Mouse (Mus musculus) ES-E14 (cell line): Measurements from ENCODE around the gene Olfr747. TPM values are rescaled to one million over a fixed set of nuclear protein-coding genes. Genes with fewer than 3 reads are reported as not detected.

ENCODE experiments used
- DNase-seq: peaks from one replicate; pipeline ENCODE4 v3.0.0-alpha.2; 2013; ENCODE audit warnings: low read depth, low spot score
- H3K27ac ChIP-seq: 2 replicates; pipeline ENCODE4 v1.5.1; 2012; ENCODE audit warnings: low read depth, mild to moderate bottlenecking, low read length, moderate library complexity, mixed read lengths; ENCODE audit not compliant: poor library complexity, insufficient read depth, severe bottlenecking
- H3K36me3 ChIP-seq: 2 replicates; pipeline ENCODE4 v1.6.1; 2012; ENCODE audit warnings: mild to moderate bottlenecking, low read length, moderate library complexity, mixed read lengths; ENCODE audit not compliant: control insufficient read depth, poor library complexity, insufficient read depth, severe bottlenecking
- H3K4me1 ChIP-seq, 2 experiments: fragments of 150-350 bp in 1 of 2; sonication (generic) in 1 of 2; 2 replicates each; pipeline ENCODE4 v1.6.1; 2012; ENCODE audit warnings: low read length in 2 of 2, mild to moderate bottlenecking in 1 of 2, mixed read lengths in 1 of 2; ENCODE audit not compliant: control insufficient read depth in 2 of 2, insufficient read depth in 2 of 2, poor library complexity in 1 of 2
- H3K4me3 ChIP-seq, 2 experiments: fragments of 150-350 bp in 1 of 2; sonication (generic) in 1 of 2; 2 replicates each; pipeline ENCODE4 v1.5.1; 2012; ENCODE audit warnings: low read length in 2 of 2, low read depth in 1 of 2, mild to moderate bottlenecking in 1 of 2, mixed read lengths in 1 of 2; ENCODE audit not compliant: insufficient read depth in 1 of 2, poor library complexity in 1 of 2, severe bottlenecking in 1 of 2
- H3K9ac ChIP-seq: 2 replicates; pipeline ENCODE4 v1.6.1; 2012; ENCODE audit warnings: low read depth, mild to moderate bottlenecking, low read length, mixed read lengths; ENCODE audit not compliant: poor library complexity, insufficient read depth, severe bottlenecking
- H3K9me3 ChIP-seq: fragments of 150-350 bp; sonication (generic); 2 replicates; pipeline ENCODE4 v1.6.1; 2012; ENCODE audit warnings: low read depth, mild to moderate bottlenecking, low read length; ENCODE audit not compliant: control insufficient read depth, insufficient read depth
- CHD2 ChIP-seq: IDR thresholded peaks from 2 replicates; pipeline ENCODE4 v1.6.1; 2014; ENCODE audit warnings: mild to moderate bottlenecking, low read depth, low read length, inconsistent platforms
- HCFC1 ChIP-seq: IDR thresholded peaks from 2 replicates; pipeline ENCODE4 v1.6.1; 2012; ENCODE audit warnings: low read length, inconsistent platforms, borderline replicate concordance; ENCODE audit not compliant: insufficient read depth
- MAFK ChIP-seq: IDR thresholded peaks from 2 replicates; pipeline ENCODE4 v1.6.1; 2014; ENCODE audit warnings: mild to moderate bottlenecking, low read depth, low read length, inconsistent platforms; ENCODE audit not compliant: insufficient read depth
- ZC3H11A ChIP-seq: IDR thresholded peaks from 2 replicates; pipeline ENCODE4 v1.6.1; 2012; ENCODE audit warnings: low read depth, mild to moderate bottlenecking, inconsistent platforms, low read length, borderline replicate concordance
- ZNF384 ChIP-seq: IDR thresholded peaks from 2 replicates; pipeline ENCODE4 v1.6.1; 2012; ENCODE audit warnings: low read depth, low read length, inconsistent platforms
- in situ Hi-C, 2 experiments: fragments of 600-800 bp; cut with MboI; formaldehyde crosslinking; loops; one replicate each; pipeline ENCODE4 v1.15.1; 2025; ENCODE audit warnings: low sequenced_read_pairs in 2 of 2, inconsistent platforms in 1 of 2; ENCODE audit not compliant: unreplicated experiment in 2 of 2
- total RNA-seq: library from RNA; depleted of rRNA; stranded (reverse); fragments of 300-350 nt; gene quantifications from 2 replicates; pipeline ENCODE4 v1.2.3, GENCODE M21; 2012; rRNA removed

Olfr747 gene
- total RNA-seq, 1 experiment: not detected

GRCm38 (mm10) chr14:50707073-50707472, 14.1 kb upstream of the Olfr747 start, which contains the start of gene Olfr748:
Olfr748 (plus strand) TSS chr14:50707373.
- Histone ChIP-seq H3K4me3 (no peak within 1 kb of the TSS), H3K27ac (no peak within 1 kb of the TSS), H3K9me3 (no peaks in the 10 kb centered on the region), H3K9ac (no peak within 1 kb of the TSS), H3K4me1 (no peaks in the 10 kb centered on the region), H3K36me3 (no peaks in the 10 kb centered on the region)
- DNase-seq: no peak
- in situ Hi-C loops: no loop called here
- no peak for TF ChIP-seq MAFK
- TF ChIP-seq ZNF384: no peak
- TF ChIP-seq ZC3H11A: no peak
- no peak for TF ChIP-seq CHD2
- TF ChIP-seq HCFC1: no peak

- in situ Hi-C loops: loop anchor here in 1 of 2 experiments (25.0 kb wide), 1 partner anchor 91 kb away; the partner anchor contains the start of gene Olfr749
- Histone ChIP-seq H3K9ac (no peak within 1 kb of the TSS), H3K4me3 (no peak within 1 kb of the TSS), H3K36me3 (no peaks in the 10 kb centered on the region), H3K9me3 (no peaks in the 10 kb centered on the region), H3K4me1 (no peaks in the 10 kb centered on the region), H3K27ac (no peak within 1 kb of the TSS)
- DNase-seq: no peak
- TF ChIP-seq ZNF384 (no peak), ZC3H11A (no peak), MAFK (no peak), HCFC1 (no peak), CHD2 (no peak)
These were observed 46.2 kb downstream of the Olfr747 start, which contains the start of gene Olfr746 for GRCm38 (mm10) chr14:50646783-50647182. Olfr746 (plus strand) TSS chr14:50647083.

- no peaks in the 10 kb centered on the region for H3K9me3 ChIP-seq
- no peak for TF ChIP-seq HCFC1
- TF ChIP-seq ZC3H11A: no peak
- TF ChIP-seq MAFK: no peak
- no peak for TF ChIP-seq CHD2
- no peak for TF ChIP-seq ZNF384
- no peaks in the 10 kb centered on the region for H3K4me1 ChIP-seq
- in situ Hi-C loops: loop anchor here in 1 of 2 experiments (25.0 kb wide), 1 partner anchor 98 kb away; the partner anchor contains the start of gene Olfr749
- no peak within 1 kb of the TSS for H3K27ac ChIP-seq
- H3K36me3 ChIP-seq: no peaks in the 10 kb centered on the region
- no peak for DNase-seq
- no peak within 1 kb of the TSS for H3K9ac ChIP-seq
- H3K4me3 ChIP-seq: no peak within 1 kb of the TSS
These were observed 53.9 kb downstream of the Olfr747 start, which contains the start of gene Olfr745 for GRCm38 (mm10) chr14:50639088-50639487. Olfr745 (plus strand) TSS chr14:50639388.

Other genes with a start within 250 kb of the Olfr747 start
- not detected in 2 replicates for gene Olfr740, start 247.7 kb downstream of the Olfr747 start, total RNA-seq
- not detected in 2 replicates for gene Olfr741, start 220.5 kb downstream of the Olfr747 start, total RNA-seq
- gene Olfr742, start 189.6 kb downstream of the Olfr747 start, total RNA-seq: not detected in 2 replicates
- not detected in 2 replicates for gene Olfr743, start 171.4 kb downstream of the Olfr747 start, total RNA-seq
- gene Olfr744, start 78.3 kb downstream of the Olfr747 start, total RNA-seq: not detected in 2 replicates
- gene Olfr745, start 53.8 kb downstream of the Olfr747 start, total RNA-seq: not detected in 2 replicates
- not detected in 2 replicates for gene Olfr746, start 46.1 kb downstream of the Olfr747 start, total RNA-seq
- not detected in 2 replicates for gene Olfr748, start 14.2 kb upstream of the Olfr747 start, total RNA-seq
- not detected in 2 replicates for gene Olfr749, start 51.9 kb upstream of the Olfr747 start, total RNA-seq
- 28.4 and 65.9 TPM in 2 replicates for gene Ttc5, start 92.3 kb upstream of the Olfr747 start, total RNA-seq
- gene Ccnb1ip1, start 114.5 kb upstream of the Olfr747 start, total RNA-seq: 24.1 and 29.4 TPM in 2 replicates
- 44.7 and 115 TPM in 2 replicates for gene Parp2, start 114.6 kb upstream of the Olfr747 start, total RNA-seq
- 11.5 and 19.5 TPM in 2 replicates for gene Tep1, start 177.4 kb upstream of the Olfr747 start, total RNA-seq
- gene Klhl33, start 204.3 kb upstream of the Olfr747 start, total RNA-seq: 0.09 and 0.32 TPM in 2 replicates
- gene Osgep, start 231.7 kb upstream of the Olfr747 start, total RNA-seq: 19.1 and 34.9 TPM in 2 replicates
- gene Apex1, start 231.8 kb upstream of the Olfr747 start, total RNA-seq: 127 and 205 TPM in 2 replicates
- 19.4 and 42.3 TPM in 2 replicates for gene Pip4p1, start 237.7 kb upstream of the Olfr747 start, total RNA-seq
- 74.8 and 115 TPM in 2 replicates for gene Pnp, start 237.9 kb upstream of the Olfr747 start, total RNA-seq